Mouse (Mus musculus) cerebellum, adult 2 months (tissue): ENCODE results near the gene Srms. TPM values are rescaled to one million over a fixed set of nuclear protein-coding genes. Genes with fewer than 3 reads are reported as not detected.
A peak's percentile ranks its signal among the peaks of the same experiment; 100 is the strongest.

ENCODE experiments used
- DNase-seq, 2 experiments: peaks; one replicate each; pipeline ENCODE4 v3.0.0; 2021
- H3K27ac ChIP-seq: fragments of 200-500 bp; 2 replicates; pipeline ENCODE4 v1.5.1; 2012; ENCODE audit warnings: low read length, control low read depth, inconsistent platforms; ENCODE audit not compliant: insufficient read depth
- H3K27me3 ChIP-seq: fragments of 200-500 bp; 2 replicates; pipeline ENCODE4 v1.6.1; 2012; ENCODE audit warnings: inconsistent platforms, mild to moderate bottlenecking, low read length, moderate library complexity; ENCODE audit not compliant: control insufficient read depth, insufficient read depth
- H3K4me1 ChIP-seq: fragments of 200-500 bp; 2 replicates; pipeline ENCODE4 v1.6.1; 2011; ENCODE audit warnings: low read length; ENCODE audit not compliant: control insufficient read depth, insufficient read depth
- H3K4me3 ChIP-seq: fragments of 200-500 bp; replicated peaks from 2 replicates; pipeline ENCODE3; 2011; ENCODE audit warnings: mild to moderate bottlenecking, low read depth, low read length, control low read depth; ENCODE audit not compliant: insufficient read depth
- CTCF ChIP-seq: fragments of 200-500 bp; IDR thresholded peaks from 2 replicates; pipeline ENCODE4 v1.5.1; 2011; ENCODE audit warnings: low read depth, mild to moderate bottlenecking, control low read depth, low read length, moderate library complexity, borderline replicate concordance; ENCODE audit not compliant: insufficient read depth
- POLR2A ChIP-seq: fragments of 200-500 bp; IDR thresholded peaks from 2 replicates; pipeline ENCODE4 v1.6.1; 2011; ENCODE audit warnings: low read length, control low read depth, borderline replicate concordance; ENCODE audit not compliant: insufficient read depth
- WGBS: fragments of 180-500 bp; shearing (Covaris S2); methylation state at CpG from one replicate; pipeline ENCODE4 v1.1.7; 2018; 5-methylcytosine and 5-hydroxymethylcytosine counted together
- polyA plus RNA-seq: library from polyadenylated mRNA; depleted of rRNA; stranded (reverse); fragments of >200 nt; gene quantifications from 2 replicates; pipeline ENCODE4 v1.2.3, GENCODE M21; 2012

Srms gene
- polyA plus RNA-seq, 1 experiment, result 0.46 TPM

- 90% methylated on average over 5 of the region's 5 CpGs for whole genome bisulfite sequencing
- H3K27ac ChIP-seq, result no peak overlapping the region
- TF ChIP-seq CTCF, result no peak
- no peak for TF ChIP-seq POLR2A
- no peaks in the 10 kb centered on the region for H3K4me1 ChIP-seq
- H3K27me3 ChIP-seq, result no peaks in the 10 kb centered on the region
- DNase-seq, result no peak
- no peak overlapping the region for H3K4me3 ChIP-seq
These were observed 34.5 kb downstream of the Srms start for GRCm38 (mm10) chr2:181178471-181178870.

GRCm38 (mm10) chr2:181178015-181178414, 35.0 kb downstream of the Srms start:
- H3K4me1 ChIP-seq, result no peaks in the 10 kb centered on the region
- no peaks in the 10 kb centered on the region for H3K27me3 ChIP-seq
- 82% methylated on average over 3 of the region's 3 CpGs for WGBS
- DNase-seq, result no peak
- no peak for TF ChIP-seq POLR2A
- no peak overlapping the region for H3K4me3 ChIP-seq
- H3K27ac ChIP-seq, result no peak overlapping the region

GRCm38 (mm10) chr2:181174646-181175045, 38.3 kb downstream of the Srms start:
- Histone ChIP-seq H3K4me1 (no peaks in the 10 kb centered on the region), H3K27ac (no peak overlapping the region), H3K27me3 (no peaks in the 10 kb centered on the region), H3K4me3 (no peak overlapping the region)
- 90% methylated on average over 3 of the region's 3 CpGs for WGBS
- TF ChIP-seq POLR2A, result no peak
- TF ChIP-seq CTCF, result no peak
- DNase-seq, result no peak

GRCm38 (mm10) chr2:181166469-181166868, 46.5 kb downstream of the Srms start:
- Histone ChIP-seq H3K27ac (no peak overlapping the region), H3K4me1 (no peaks in the 10 kb centered on the region), H3K4me3 (no peak overlapping the region), H3K27me3 (no peaks in the 10 kb centered on the region)
- 81% methylated on average over 5 of the region's 5 CpGs for WGBS
- no peak for DNase-seq
- TF ChIP-seq POLR2A (no peak), CTCF (no peak)

- WGBS, result 19% methylated on average over 4 of the region's 4 CpGs
- peak; percentile 38 to 44 for DNase-seq
- Histone ChIP-seq H3K27ac (no peak overlapping the region), H3K4me3 (no peak overlapping the region), H3K4me1 (peaks cover 21% of the 10 kb centered on the region), H3K27me3 (no peaks in the 10 kb centered on the region)
- TF ChIP-seq POLR2A, result no peak
- TF ChIP-seq CTCF, result no peak
These were observed 52.2 kb downstream of the Srms start for GRCm38 (mm10) chr2:181160821-181161220.

GRCm38 (mm10) chr2:181159771-181160170, 53.2 kb downstream of the Srms start:
- WGBS, result 2% methylated on average over 2 of the region's 2 CpGs
- Histone ChIP-seq H3K4me3 (peak overlapping the region; percentile 20), H3K27me3 (no peaks in the 10 kb centered on the region), H3K27ac (peak overlapping the region; percentile 100), H3K4me1 (peaks cover 24% of the 10 kb centered on the region)
- no peak for TF ChIP-seq CTCF
- peak; percentile 22; the same call in 1 of the 2 replicates for TF ChIP-seq POLR2A
- DNase-seq, result peak; percentile 77 to 85

- no peaks in the 10 kb centered on the region for H3K27me3 ChIP-seq
- DNase-seq, result peak; percentile 90 to 97
- 5% methylated on average over 7 of the region's 7 CpGs for WGBS
- H3K4me1 ChIP-seq, result peaks cover 24% of the 10 kb centered on the region
- H3K27ac ChIP-seq, result peak overlapping the region; percentile 100
- H3K4me3 ChIP-seq, result peak overlapping the region; percentile 27
- peak; percentile 39; the same call in 1 of the 2 replicates for TF ChIP-seq POLR2A
- no peak for TF ChIP-seq CTCF
These were observed 53.9 kb downstream of the Srms start for GRCm38 (mm10) chr2:181159091-181159514.

GRCm38 (mm10) chr2:181158471-181158870, 54.5 kb downstream of the Srms start:
- H3K4me1 ChIP-seq, result peaks cover 29% of the 10 kb centered on the region

More at GRCm38 (mm10) chr2:181158471-181158870, 54.5 kb downstream of the Srms start:
- peak; percentile 26 to 45 for DNase-seq
- Histone ChIP-seq H3K27me3 (no peaks in the 10 kb centered on the region), H3K4me3 (no peak overlapping the region), H3K27ac (peak overlapping the region; percentile 100)
- TF ChIP-seq CTCF, result no peak
- TF ChIP-seq POLR2A, result no peak
- whole genome bisulfite sequencing, result 42% methylated on average over 2 of the region's 2 CpGs
